Mouse (Mus musculus) spleen, adult 12 weeks (tissue): Measurements from ENCODE around the gene Isoc2b.
"Not testable (repeated sequence)": the region's sequence is repeated elsewhere in the genome, so short reads cannot be mapped to it uniquely, and the experiment has no call there.

ENCODE experiments used
- DNase-seq: peaks from one replicate; pipeline ENCODE4 v3.0.0; 2022; ENCODE audit warnings: low spot score

Gene Isoc2b

GRCm38 (mm10) chr7:4865579-4866493, 4.2 kb downstream of the Isoc2b start:
- peak; percentile 91 for DNase-seq

- peak; percentile 9 for DNase-seq
Observed at GRCm38 (mm10) chr7:4865090-4865489, 5.0 kb downstream of the Isoc2b start.

GRCm38 (mm10) chr7:4864130-4864845, 5.8 kb downstream of the Isoc2b start:
- no peak for DNase-seq

- DNase-seq: no peak
Observed at GRCm38 (mm10) chr7:4863541-4864080, 6.4 kb downstream of the Isoc2b start.

GRCm38 (mm10) chr7:4863041-4863440, 7.0 kb downstream of the Isoc2b start:
- no peak for DNase-seq

GRCm38 (mm10) chr7:4860926-4861325, 9.1 kb downstream of the Isoc2b start:
- DNase-seq: not testable (repeated sequence)

GRCm38 (mm10) chr7:4859418-4859978, 10.6 kb downstream of the Isoc2b start:
- DNase-seq: no peak

GRCm38 (mm10) chr7:4857321-4857720, 12.7 kb downstream of the Isoc2b start:
- DNase-seq: no peak

GRCm38 (mm10) chr7:4856508-4856907, 13.6 kb downstream of the Isoc2b start:
- no peak for DNase-seq

- no peak for DNase-seq
Observed at GRCm38 (mm10) chr7:4853613-4854012, 16.4 kb downstream of the Isoc2b start.

GRCm38 (mm10) chr7:4851315-4851688, 18.8 kb downstream of the Isoc2b start:
- DNase-seq: no peak

GRCm38 (mm10) chr7:4850621-4851314, 19.3 kb downstream of the Isoc2b start:
- no peak for DNase-seq

GRCm38 (mm10) chr7:4849372-4849771, 20.7 kb downstream of the Isoc2b start:
- no peak for DNase-seq

GRCm38 (mm10) chr7:4844917-4845309, 25.1 kb downstream of the Isoc2b start:
- no peak for DNase-seq

GRCm38 (mm10) chr7:4844245-4844916, 25.7 kb downstream of the Isoc2b start, which contains the start of gene Shisa7:
TSS of gene Shisa7 (minus strand) at chr7:4844696.
- no peak for DNase-seq

- DNase-seq: no peak
Observed at GRCm38 (mm10) chr7:4843604-4844244, 26.3 kb downstream of the Isoc2b start.

- no peak for DNase-seq
Observed at GRCm38 (mm10) chr7:4842634-4843131, 27.4 kb downstream of the Isoc2b start.

GRCm38 (mm10) chr7:4842077-4842476, 28.0 kb downstream of the Isoc2b start:
- no peak for DNase-seq

- no peak for DNase-seq
Observed at GRCm38 (mm10) chr7:4837639-4838038, 32.4 kb downstream of the Isoc2b start.

GRCm38 (mm10) chr7:4836351-4836792, 33.7 kb downstream of the Isoc2b start:
- peak; percentile 25 for DNase-seq
